8 mouse cellular contexts compared by ENCODE assay signal in genomic region chr14:48330965-48331622, GRCm38 (mm10).
A peak's percentile ranks its signal among the peaks of the same experiment; 100 is the strongest.
DNase-seq lines count a peak whose midpoint lies in the region; ATAC-seq and TF ChIP-seq lines count a peak whose summit lies in the region.

No protein-coding gene starts in this region.

- H3K4me1 ChIP-seq in cortical plate, adult 2 months (ENCODE audit: control insufficient read depth, insufficient read depth, low read length), result peaks cover 6% of the 10 kb centered on the region; the same call in 1 of the 2 replicates
- peaks cover 3% of the 10 kb centered on the region for H3K4me1 ChIP-seq in intestine, embryonic 16.5 days (ENCODE audit: control insufficient read depth, insufficient read depth, low read length)
- peaks cover 33% of the 10 kb centered on the region for H3K4me1 ChIP-seq in limb, embryonic 15.5 days

- H3K4me3 ChIP-seq in cortical plate, adult 2 months (ENCODE audit: insufficient read depth, low read length), result no peak overlapping the region
- H3K4me3 ChIP-seq in intestine, embryonic 16.5 days (ENCODE audit: low read length), result no peak overlapping the region
- no peak overlapping the region for H3K4me3 ChIP-seq in limb, embryonic 15.5 days
- H3K4me3 ChIP-seq in layer of hippocampus, adult 2 months, result no peak overlapping the region

- ATAC-seq in granulocyte monocyte progenitor cell, adult 5-6 weeks (replicated peaks; ENCODE audit: poor library complexity, severe bottlenecking), result peak; percentile 83
- peak; percentile 52 for ATAC-seq in intestine, embryonic 16.5 days
- ATAC-seq in limb, embryonic 15.5 days (ENCODE audit: insufficient number of reproducible peaks, low FRiP score, low TSS enrichment, low read depth), result no peak

- H3K36me3 ChIP-seq in intestine, embryonic 16.5 days (ENCODE audit: control insufficient read depth, insufficient read depth, low read length), result no peaks in the 10 kb centered on the region
- no peaks in the 10 kb centered on the region for H3K36me3 ChIP-seq in limb, embryonic 15.5 days

- peak; percentile 16 to 33 for DNase-seq in layer of hippocampus, postnatal 10 days (ENCODE audit: low spot score in 2 of 2)
- DNase-seq in layer of hippocampus, postnatal 36 days, result no peak
- DNase-seq in retina, embryonic 14.5 days (ENCODE audit: low spot score), result peak; percentile 27
- no peak for DNase-seq in layer of hippocampus, adult 2 months (ENCODE audit: low spot score in 2 of 2)

- H3K4me2 ChIP-seq in intestine, embryonic 16.5 days (ENCODE audit: low read depth, low read length), result no peak overlapping the region
- H3K4me2 ChIP-seq in limb, embryonic 15.5 days, result peak overlapping the region; percentile 22; the same call in 1 of the 2 replicates

- no peaks in the 10 kb centered on the region for H3K9me3 ChIP-seq in intestine, embryonic 16.5 days (ENCODE audit: control insufficient read depth, low read length)
- H3K9me3 ChIP-seq in limb, embryonic 15.5 days, result no peaks in the 10 kb centered on the region

- no peak for TF ChIP-seq CTCF in cortical plate, adult 2 months (IDR thresholded peaks at IDR 0.05; ENCODE audit: extremely low read depth, insufficient read depth, low read length)
- TF ChIP-seq CTCF in layer of hippocampus, adult 2 months (conservative IDR thresholded peaks at IDR 0.05), result no peak

- 5% methylated on average over 4 of the region's 4 CpGs for WGBS in intestine, embryonic 16.5 days
- WGBS in limb, embryonic 15.5 days, result 4% methylated on average over 4 of the region's 4 CpGs

- H3K27ac ChIP-seq in cortical plate, adult 2 months (ENCODE audit: insufficient read depth, low read length), result peak overlapping the region; percentile 2; the same call in 1 of the 2 replicates
- H3K27ac ChIP-seq in intestine, embryonic 16.5 days (ENCODE audit: low read length), result no peak overlapping the region
- H3K27ac ChIP-seq in limb, embryonic 15.5 days, result no peak overlapping the region
- no peak overlapping the region for H3K27ac ChIP-seq in layer of hippocampus, adult 2 months

- TF ChIP-seq POLR2A in cortical plate, adult 2 months (IDR thresholded peaks at IDR 0.05; ENCODE audit: extremely low read depth, insufficient read depth, low read length), result no peak

- H3K9ac ChIP-seq in intestine, embryonic 16.5 days (ENCODE audit: low read depth, low read length), result no peak overlapping the region
- no peak overlapping the region for H3K9ac ChIP-seq in limb, embryonic 15.5 days

- H3K27me3 ChIP-seq in intestine, embryonic 16.5 days (replicated peaks; ENCODE audit: control insufficient read depth, insufficient read depth, low read length), result no peaks in the 10 kb centered on the region
- H3K27me3 ChIP-seq in limb, embryonic 15.5 days, result no peaks in the 10 kb centered on the region

Comparison
In these comparisons a context has a peak if more than half of its experiments do, and no peak if none do; other contexts are left out.
1. DNase-seq: peak in layer of hippocampus, postnatal 10 days (2 of 2) and retina, embryonic 14.5 days (single experiment); none in layer of hippocampus, postnatal 36 days (0 of 2) and layer of hippocampus, adult 2 months (0 of 2).